Mouse (Mus musculus) embryonic facial prominence, embryonic 14.5 days (tissue): Measurements from ENCODE around the gene Rhof. TPM values are rescaled to one million over a fixed set of nuclear protein-coding genes. Genes with fewer than 3 reads are reported as not detected.
A peak's percentile ranks its signal among the peaks of the same experiment; 100 is the strongest.

Experiments
- ATAC-seq: fragments of 200-750 bp; cut with Nextera tagmentation; 2 replicates; pipeline ENCODE4 v1.8.0; 2017; ENCODE audit warnings: low read depth, moderate number of reproducible peaks, moderate TSS enrichment
- DNase-seq: peaks from one replicate; pipeline ENCODE4 v3.0.0-alpha.2; 2015; ENCODE audit warnings: low spot score
- H3K27ac ChIP-seq: fragments of 300-500 bp; sonication (generic); replicated peaks from 2 replicates; pipeline ENCODE4 v1.5.1; 2014; ENCODE audit warnings: low read depth, mild to moderate bottlenecking, low read length, moderate library complexity
- H3K27me3 ChIP-seq: fragments of 300-500 bp; sonication (generic); replicated peaks from 2 replicates; pipeline ENCODE4 v1.6.1; 2014; ENCODE audit warnings: low read length; ENCODE audit not compliant: control insufficient read depth, insufficient read depth
- H3K36me3 ChIP-seq: fragments of 300-500 bp; sonication (generic); 2 replicates; pipeline ENCODE4 v1.6.1; 2014; ENCODE audit warnings: low read length, mixed read lengths; ENCODE audit not compliant: control insufficient read depth, insufficient read depth
- H3K4me1 ChIP-seq: fragments of 300-500 bp; sonication (generic); 2 replicates; pipeline ENCODE4 v1.6.1; 2014; ENCODE audit warnings: antibody characterized with exemption, low read length; ENCODE audit not compliant: control insufficient read depth, insufficient read depth
- H3K4me2 ChIP-seq: fragments of 300-500 bp; sonication (generic); 2 replicates; pipeline ENCODE4 v1.6.1; 2014; ENCODE audit warnings: low read depth, mild to moderate bottlenecking, low read length, moderate library complexity, mixed read lengths
- H3K4me3 ChIP-seq: fragments of 300-500 bp; sonication (generic); 2 replicates; pipeline ENCODE4 v1.5.1; 2014; ENCODE audit warnings: low read depth, mild to moderate bottlenecking, low read length
- H3K9ac ChIP-seq: fragments of 300-500 bp; sonication (generic); 2 replicates; pipeline ENCODE4 v1.6.1; 2014; ENCODE audit warnings: low read depth, mild to moderate bottlenecking, low read length, moderate library complexity, mixed read lengths
- H3K9me3 ChIP-seq: fragments of 300-500 bp; sonication (generic); 2 replicates; pipeline ENCODE4 v1.6.1; 2016; ENCODE audit warnings: low read length; ENCODE audit not compliant: control insufficient read depth
- WGBS: fragments of 180-500 bp; shearing (Covaris S2); extraction: QIAGEN DNeasy Blood & Tissue Kit; methylation state at CpG from one replicate; pipeline ENCODE4 v1.1.7; 2014; 5-methylcytosine and 5-hydroxymethylcytosine counted together
- polyA plus RNA-seq: library from polyadenylated mRNA; unstranded; fragments of >200 nt; fragmentation: Nextera tagmentation; extraction: Ambion mirVana; gene quantifications from 2 replicates; pipeline ENCODE4 v1.2.1, GENCODE M21; 2014

The Rhof gene
- polyA plus RNA-seq, 1 experiment from 2014 or later: 5.2 TPM

DNA sequence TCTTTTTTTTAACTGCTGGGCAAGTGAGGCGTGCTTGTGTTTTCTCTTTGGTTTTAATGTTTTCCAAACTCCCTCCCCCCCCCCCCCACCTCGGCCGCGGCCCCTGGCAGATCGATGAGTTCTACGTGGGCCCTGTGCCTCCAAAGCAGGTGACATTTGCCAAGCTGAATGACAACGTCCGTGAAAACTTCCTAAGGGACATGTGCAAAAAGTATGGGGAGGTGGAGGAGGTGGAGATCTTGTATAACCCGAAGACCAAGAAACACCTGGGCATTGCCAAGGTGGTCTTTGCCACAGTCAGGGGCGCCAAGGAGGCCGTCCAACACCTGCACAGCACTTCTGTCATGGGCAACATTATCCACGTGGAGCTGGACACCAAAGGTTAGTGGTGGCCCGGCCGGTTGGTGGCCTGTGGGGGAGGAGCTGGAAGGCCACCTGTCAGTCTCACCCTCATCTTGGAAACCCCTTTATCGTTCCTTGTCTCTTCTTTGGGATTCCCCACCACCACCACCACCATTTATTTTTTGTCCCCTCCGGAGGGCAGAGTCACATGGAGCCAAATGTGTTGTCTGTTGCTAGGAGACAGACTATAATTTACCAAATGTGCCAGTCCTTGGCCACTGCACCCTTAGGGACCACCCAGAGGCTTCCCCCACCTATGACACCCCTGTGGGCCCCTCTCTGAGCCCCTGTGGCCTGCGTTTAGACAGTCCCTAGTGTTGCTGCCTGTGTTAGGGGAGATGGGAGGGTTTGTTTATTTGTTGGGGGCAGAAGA is 11.7 kb upstream of the Rhof start:
- DNase-seq (no peak), ATAC-seq (no peak)
- H3K27me3 ChIP-seq: no peaks in the 10 kb centered on the region
- peak overlapping the region; percentile 100 for H3K4me2 ChIP-seq
- H3K27ac ChIP-seq: peak overlapping the region; percentile 100
- WGBS: 7% methylated on average over 17 of the region's 17 CpGs
- H3K4me1 ChIP-seq: peaks cover 22% of the 10 kb centered on the region
- peak overlapping the region; percentile 90 for H3K4me3 ChIP-seq
- H3K9me3 ChIP-seq: no peaks in the 10 kb centered on the region
- H3K36me3 ChIP-seq: peaks cover 36% of the 10 kb centered on the region
- H3K9ac ChIP-seq: peak overlapping the region; percentile 100

- no peak for ATAC-seq
- 4% methylated on average over 14 of the region's 24 CpGs for WGBS
- Histone ChIP-seq H3K9ac (peak overlapping the region; percentile 100), H3K4me1 (peaks cover 21% of the 10 kb centered on the region), H3K36me3 (peaks cover 28% of the 10 kb centered on the region), H3K9me3 (no peaks in the 10 kb centered on the region), H3K27ac (peak overlapping the region; percentile 100), H3K4me2 (peak overlapping the region; percentile 100), H3K4me3 (peak overlapping the region; percentile 90), H3K27me3 (no peaks in the 10 kb centered on the region)
- peak; percentile 67 for DNase-seq
Observed at GRCm38 (mm10) chr5:123143251-123143970, 10.9 kb upstream of the Rhof start.

DNA sequence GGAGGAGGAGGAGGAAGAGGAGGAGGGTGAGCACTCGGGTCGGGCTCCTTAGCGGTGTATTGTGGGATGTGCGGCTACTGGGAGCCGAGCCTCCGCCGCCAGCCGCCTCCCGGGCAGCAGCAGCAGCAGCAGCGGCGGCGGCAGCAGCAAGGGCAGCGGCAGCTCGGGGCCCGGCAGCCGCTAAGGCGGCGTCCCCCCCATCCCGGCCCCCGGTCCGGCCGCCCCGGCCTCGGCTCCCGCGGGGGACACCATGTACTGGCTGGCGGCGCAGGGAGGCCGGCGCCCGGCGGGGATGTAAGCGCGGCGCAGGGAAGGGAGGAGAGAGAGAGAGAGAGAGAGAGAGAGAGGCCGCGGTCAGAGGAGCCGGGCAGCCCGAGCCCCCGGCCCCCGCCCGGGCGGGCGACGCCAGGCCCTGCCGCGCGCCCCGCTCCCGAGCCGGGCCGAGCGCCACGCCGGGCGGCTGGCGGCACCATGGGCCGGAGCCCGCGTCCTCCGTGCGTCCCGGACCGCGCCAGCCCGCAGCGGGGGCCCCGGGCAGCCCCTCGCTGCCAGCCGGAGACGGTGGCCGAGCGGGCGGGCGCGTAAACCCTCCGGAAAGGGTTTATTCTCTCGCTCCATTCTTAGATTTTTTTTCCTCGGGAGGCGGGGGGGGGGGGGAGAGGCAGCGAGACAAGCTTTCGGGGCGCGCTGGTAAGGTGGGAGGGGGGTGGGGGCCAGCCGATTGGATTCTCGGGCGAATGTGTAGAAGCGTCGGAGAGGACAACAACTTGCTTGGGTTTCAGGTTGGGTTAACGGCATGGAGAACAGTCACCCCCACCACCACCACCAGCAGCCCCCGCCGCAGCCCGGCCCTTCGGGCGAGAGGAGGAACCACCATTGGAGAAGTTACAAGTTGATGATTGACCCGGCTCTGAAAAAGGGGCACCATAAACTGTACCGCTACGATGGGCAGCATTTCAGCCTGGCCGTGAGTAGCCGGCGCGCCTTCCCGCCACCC is 10.0 kb upstream of the Rhof start, which contains the start of gene Setd1b:
Gene Setd1b, plus strand, starts transcription at position 33 of the 997 bp plus-strand sequence.
- WGBS: under 1% methylated on average over 35 of the region's 103 CpGs
- Histone ChIP-seq H3K4me3 (peak within 1 kb of the TSS; percentile 90), H3K9me3 (no peaks in the 10 kb centered on the region), H3K4me1 (peaks cover 29% of the 10 kb centered on the region), H3K9ac (peak within 1 kb of the TSS; percentile 100), H3K27ac (peak within 1 kb of the TSS; percentile 100), H3K4me2 (peak within 1 kb of the TSS; percentile 100), H3K36me3 (peaks cover 19% of the 10 kb centered on the region), H3K27me3 (no peaks in the 10 kb centered on the region)
- ATAC-seq (no peak; the same call in 1 of the 2 replicates), DNase-seq (peak; percentile 79)

GRCm38 (mm10) chr5:123141555-123142160 is 9.2 kb upstream of the Rhof start:
- H3K9me3 ChIP-seq: no peaks in the 10 kb centered on the region
- H3K9ac ChIP-seq: peak overlapping the region; percentile 100
- H3K27me3 ChIP-seq: no peaks in the 10 kb centered on the region
- 3% methylated on average over 25 of the region's 38 CpGs for WGBS
- peak overlapping the region; percentile 100 for H3K4me2 ChIP-seq
- peak overlapping the region; percentile 100 for H3K27ac ChIP-seq
- peak overlapping the region; percentile 90 for H3K4me3 ChIP-seq
- no peak for ATAC-seq
- peaks cover 35% of the 10 kb centered on the region for H3K4me1 ChIP-seq
- DNase-seq: peak; percentile 80
- H3K36me3 ChIP-seq: peaks cover 11% of the 10 kb centered on the region

- Histone ChIP-seq H3K36me3 (0 out of 2 replicates have a peak, but pooled peaks cover 6% of the 10 kb centered on the region), H3K4me1 (peaks cover 42% of the 10 kb centered on the region), H3K27ac (peak overlapping the region; percentile 100), H3K27me3 (no peaks in the 10 kb centered on the region), H3K4me3 (peak overlapping the region; percentile 90), H3K9me3 (no peaks in the 10 kb centered on the region), H3K9ac (peak overlapping the region; percentile 100), H3K4me2 (peak overlapping the region; percentile 100)
- DNase-seq: peak; percentile 98
- under 1% methylated on average over 31 of the region's 31 CpGs for WGBS
- ATAC-seq: peak; percentile 75
Observed at GRCm38 (mm10) chr5:123140694-123141554, 8.4 kb upstream of the Rhof start.

- peak overlapping the region; percentile 100 for H3K9ac ChIP-seq
- peak overlapping the region; percentile 90 for H3K4me3 ChIP-seq
- H3K27me3 ChIP-seq: no peaks in the 10 kb centered on the region
- peak overlapping the region; percentile 100 for H3K4me2 ChIP-seq
- WGBS: under 1% methylated on average over 28 of the region's 28 CpGs
- H3K4me1 ChIP-seq: peaks cover 43% of the 10 kb centered on the region
- no peaks in the 10 kb centered on the region for H3K36me3 ChIP-seq
- ATAC-seq (no peak), DNase-seq (no peak)
- H3K9me3 ChIP-seq: no peaks in the 10 kb centered on the region
- H3K27ac ChIP-seq: peak overlapping the region; percentile 100
Observed at GRCm38 (mm10) chr5:123139722-123140627, 7.5 kb upstream of the Rhof start.
